Mouse (Mus musculus) hindbrain, embryonic 10.5 days (tissue): ENCODE data around the gene Plekhg5. TPM values are rescaled to one million over a fixed set of nuclear protein-coding genes. Genes with fewer than 3 reads are reported as not detected.

Experiments used
- DNase-seq: peaks from one replicate; pipeline ENCODE4 v3.0.0-alpha.2; 2017; ENCODE audit warnings: low spot score
- H3K27ac ChIP-seq: fragments of 300-500 bp; sonication (generic); 2 replicates; pipeline ENCODE4 v1.5.1; 2016; ENCODE audit warnings: mild to moderate bottlenecking, moderate library complexity
- H3K27me3 ChIP-seq: fragments of 300-500 bp; sonication (generic); 2 replicates; pipeline ENCODE4 v1.6.1; 2016; ENCODE audit warnings: mild to moderate bottlenecking; ENCODE audit not compliant: poor library complexity, insufficient read depth, severe bottlenecking
- H3K36me3 ChIP-seq: fragments of 300-500 bp; sonication (generic); 2 replicates; pipeline ENCODE4 v1.6.1; 2016; ENCODE audit warnings: mild to moderate bottlenecking, moderate library complexity
- H3K4me1 ChIP-seq: fragments of 300-500 bp; sonication (generic); replicated peaks from 2 replicates; pipeline ENCODE4 v1.6.1; 2016; ENCODE audit warnings: mild to moderate bottlenecking
- H3K4me3 ChIP-seq: fragments of 300-500 bp; sonication (generic); 2 replicates; pipeline ENCODE4 v1.5.1; 2016; ENCODE audit warnings: mild to moderate bottlenecking, moderate library complexity
- H3K9me3 ChIP-seq: fragments of 300-500 bp; sonication (generic); 2 replicates; pipeline ENCODE4 v1.6.1; 2016; ENCODE audit warnings: mild to moderate bottlenecking, moderate library complexity
- WGBS: fragments of 180-500 bp; shearing (Covaris S2); methylation state at CpG from one replicate; pipeline ENCODE4 v1.1.7; 2016; 5-methylcytosine and 5-hydroxymethylcytosine counted together
- polyA plus RNA-seq: library from polyadenylated mRNA; unstranded; fragments of >200 nt; fragmentation: Nextera tagmentation; extraction: Ambion mirVana; gene quantifications from 2 replicates; pipeline ENCODE4 v1.2.1, GENCODE M21; 2016

Plekhg5 gene
- polyA plus RNA-seq, 1 experiment from 2014 or later, result 12.4 TPM

DNA sequence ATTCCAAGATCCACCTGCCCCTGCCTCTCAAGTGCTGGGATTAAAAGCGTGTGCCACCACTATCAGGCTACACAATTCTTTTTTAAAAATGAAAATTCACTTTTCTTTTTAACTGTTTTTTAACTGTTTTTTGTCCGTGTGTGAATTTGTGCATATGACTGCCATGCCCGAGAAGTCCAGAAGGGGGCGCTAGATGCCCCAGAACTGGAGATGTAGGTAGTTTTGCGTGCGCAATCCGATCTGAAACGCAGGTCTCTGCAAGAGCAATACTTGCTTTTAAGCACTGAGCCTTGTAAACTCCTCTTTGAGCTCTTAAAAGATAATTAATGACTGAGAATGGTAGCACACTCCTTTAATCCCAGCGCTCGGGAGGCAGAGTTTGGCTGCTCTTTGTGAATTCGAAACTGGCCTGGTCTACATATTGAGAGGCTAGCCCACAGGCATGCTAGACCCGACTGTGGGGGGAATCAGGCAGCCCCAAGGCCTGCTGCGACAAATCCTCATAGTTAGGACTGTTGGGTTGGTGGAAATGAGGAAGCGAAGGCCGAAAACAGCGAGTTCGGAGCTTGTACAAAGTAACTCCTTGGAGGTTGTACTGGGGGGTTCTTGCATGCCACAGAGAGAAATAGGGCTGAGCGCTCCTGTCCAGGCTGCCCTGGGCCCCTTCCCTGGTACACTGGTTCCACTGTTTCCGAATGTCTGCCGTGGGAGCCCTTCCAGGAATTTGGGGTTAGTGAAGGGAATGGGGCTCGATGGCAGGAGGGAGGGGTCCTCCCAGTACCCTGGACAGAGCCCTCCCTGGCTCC lies 85.7 kb downstream of the Plekhg5 start:
- no peaks in the 10 kb centered on the region for H3K36me3 ChIP-seq
- peaks cover 95% of the 10 kb centered on the region for H3K27me3 ChIP-seq
- no peaks in the 10 kb centered on the region for H3K9me3 ChIP-seq
- H3K27ac ChIP-seq, result no peak overlapping the region
- peak; percentile 47 for DNase-seq
- 16% methylated on average over 21 of the region's 21 CpGs for WGBS
- H3K4me3 ChIP-seq, result peak overlapping the region; percentile 36
- peaks cover 35% of the 10 kb centered on the region for H3K4me1 ChIP-seq

DNA sequence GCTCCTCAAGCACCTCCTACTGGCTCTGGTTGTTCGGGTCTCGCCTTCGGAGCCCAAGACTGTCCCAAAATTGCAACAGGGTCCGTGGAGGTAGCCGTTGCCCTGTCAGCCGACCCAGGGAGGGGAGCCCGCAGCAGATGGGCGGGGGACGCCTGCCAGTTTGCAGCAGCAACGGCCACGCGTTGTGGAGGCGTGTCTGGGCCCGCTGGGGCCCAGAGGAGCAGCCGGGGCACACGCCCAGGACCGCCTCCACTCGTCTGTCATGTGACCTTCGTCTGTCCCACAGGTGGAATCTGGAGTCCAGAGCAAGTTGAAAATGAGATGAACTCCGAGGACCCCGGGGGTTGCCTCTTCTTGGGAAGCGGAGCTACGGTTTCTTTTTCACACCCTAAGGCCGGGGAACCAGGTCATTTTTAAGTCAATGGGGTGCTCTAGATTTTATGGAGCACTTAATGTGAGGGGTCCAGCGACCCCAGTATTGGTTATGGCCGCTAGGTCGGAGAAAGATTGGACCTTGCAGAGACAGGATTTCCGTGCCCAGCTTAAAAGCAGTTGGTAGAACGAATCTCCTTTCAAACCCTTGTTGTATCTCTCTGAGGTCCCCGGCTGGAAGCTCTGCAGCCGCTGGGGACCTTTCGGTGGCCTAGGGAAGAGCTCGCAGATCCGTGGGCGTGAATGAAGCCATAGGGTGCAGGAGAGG lies 86.4 kb downstream of the Plekhg5 start, which contains the start of gene Hes2:
Hes2 (plus strand) TSS at position 283 of the 700 bp plus-strand sequence.
- Histone ChIP-seq H3K27ac (no peak within 1 kb of the TSS), H3K36me3 (no peaks in the 10 kb centered on the region), H3K27me3 (peaks cover 92% of the 10 kb centered on the region), H3K4me1 (peaks cover 30% of the 10 kb centered on the region), H3K4me3 (peak within 1 kb of the TSS; percentile 36), H3K9me3 (no peaks in the 10 kb centered on the region)
- no peak for DNase-seq
- 4% methylated on average over 35 of the region's 35 CpGs for WGBS

DNA sequence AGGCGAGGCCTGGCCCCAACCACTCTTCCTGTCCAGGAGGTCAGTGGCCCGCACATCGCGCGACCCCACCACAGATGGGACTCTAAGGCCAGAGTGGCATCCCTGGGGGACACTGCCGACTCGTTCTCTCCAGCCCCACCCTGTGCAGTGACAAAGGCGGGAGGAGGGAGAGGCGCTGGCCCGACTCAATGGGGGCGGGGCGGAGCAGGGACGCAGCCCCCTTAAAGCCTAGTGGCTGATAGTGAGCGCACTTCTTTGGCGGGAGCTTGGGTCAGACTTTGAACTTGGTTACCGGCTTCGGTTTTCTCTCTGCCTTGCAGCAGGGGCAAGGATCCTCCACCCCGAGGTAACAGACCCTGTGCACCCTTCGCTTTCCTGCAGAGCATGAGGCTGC lies 87.0 kb downstream of the Plekhg5 start:
- Histone ChIP-seq H3K36me3 (no peaks in the 10 kb centered on the region), H3K27ac (no peak overlapping the region), H3K9me3 (no peaks in the 10 kb centered on the region), H3K27me3 (peaks cover 92% of the 10 kb centered on the region), H3K4me1 (peaks cover 25% of the 10 kb centered on the region), H3K4me3 (peak overlapping the region; percentile 36)
- 2% methylated on average over 19 of the region's 19 CpGs for WGBS
- DNase-seq, result no peak

GRCm38 (mm10) chr4:152160748-152161147 lies 88.5 kb downstream of the Plekhg5 start:
- peaks cover 25% of the 10 kb centered on the region for H3K4me1 ChIP-seq
- no peak overlapping the region for H3K27ac ChIP-seq
- H3K4me3 ChIP-seq, result peak overlapping the region; percentile 36; the same call in 1 of the 2 replicates
- peaks cover 88% of the 10 kb centered on the region for H3K27me3 ChIP-seq
- no peak for DNase-seq
- WGBS, result 39% methylated on average over 4 of the region's 4 CpGs
- H3K9me3 ChIP-seq, result no peaks in the 10 kb centered on the region
- no peaks in the 10 kb centered on the region for H3K36me3 ChIP-seq

DNA sequence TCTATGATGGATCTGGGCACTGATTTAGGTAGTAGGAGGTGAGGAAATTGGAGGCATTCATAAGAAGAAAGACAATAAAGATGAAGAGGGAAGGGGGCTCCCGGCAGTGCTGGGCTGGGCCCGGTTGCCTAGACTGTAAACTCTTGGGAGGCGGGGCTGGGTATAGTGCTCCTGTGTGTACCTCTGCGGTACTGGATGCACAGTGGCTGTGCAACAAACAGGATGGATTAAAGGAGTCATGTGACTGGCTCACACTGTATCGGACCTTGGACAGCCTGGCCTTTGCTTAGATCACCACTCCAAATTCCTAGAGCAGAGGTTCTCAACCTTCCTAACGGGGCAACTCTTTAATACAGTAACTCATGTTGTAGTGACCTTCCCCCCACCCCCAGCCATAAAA lies 89.3 kb downstream of the Plekhg5 start:
- DNase-seq, result no peak
- peaks cover 25% of the 10 kb centered on the region for H3K4me1 ChIP-seq
- H3K9me3 ChIP-seq, result no peaks in the 10 kb centered on the region
- H3K36me3 ChIP-seq, result no peaks in the 10 kb centered on the region
- no peak overlapping the region for H3K27ac ChIP-seq
- H3K4me3 ChIP-seq, result no peak overlapping the region
- 78% methylated on average over 6 of the region's 6 CpGs for WGBS
- H3K27me3 ChIP-seq, result peaks cover 83% of the 10 kb centered on the region

GRCm38 (mm10) chr4:152162748-152163147 lies 90.5 kb downstream of the Plekhg5 start:
- 92% methylated on average over 2 of the region's 2 CpGs for WGBS
- no peak overlapping the region for H3K4me3 ChIP-seq
- no peak for DNase-seq
- H3K27ac ChIP-seq, result no peak overlapping the region
- no peaks in the 10 kb centered on the region for H3K9me3 ChIP-seq
- peaks cover 25% of the 10 kb centered on the region for H3K4me1 ChIP-seq
- H3K27me3 ChIP-seq, result peaks cover 72% of the 10 kb centered on the region
- no peaks in the 10 kb centered on the region for H3K36me3 ChIP-seq

Other genes with a start within 250 kb of the Plekhg5 start
- 111 and 140 TPM in 2 replicates for gene Camta1, start 210.6 kb upstream of the Plekhg5 start, polyA plus RNA-seq
- 102 and 108 TPM in 2 replicates for gene Dnajc11, start 138.8 kb upstream of the Plekhg5 start, polyA plus RNA-seq
- 34.5 and 36.2 TPM in 2 replicates for gene Thap3, start 83.5 kb upstream of the Plekhg5 start, polyA plus RNA-seq
- 30.7 TPM in 2 replicates for gene Phf13, start 76.2 kb upstream of the Plekhg5 start, polyA plus RNA-seq
- gene Klhl21, start 63.7 kb upstream of the Plekhg5 start, polyA plus RNA-seq, result 7.7 and 8.7 TPM in 2 replicates
- gene Zbtb48, start 44.8 kb upstream of the Plekhg5 start, polyA plus RNA-seq, result 23.3 and 25.9 TPM in 2 replicates
- 0.65 and 0.67 TPM in 2 replicates for gene Tas1r1, start 33.9 kb upstream of the Plekhg5 start, polyA plus RNA-seq
- gene Nol9, start 33.2 kb upstream of the Plekhg5 start, polyA plus RNA-seq, result 37.7 and 38.9 TPM in 2 replicates
- 0.70 and 0.82 TPM in 2 replicates for gene Tnfrsf25, start 43.4 kb downstream of the Plekhg5 start, polyA plus RNA-seq
- 1.6 and 6.5 TPM in 2 replicates for gene Espn, start 79.9 kb downstream of the Plekhg5 start, polyA plus RNA-seq
- gene Hes2, start 86.4 kb downstream of the Plekhg5 start, polyA plus RNA-seq, result 4.2 and 4.7 TPM in 2 replicates
- gene Acot7, start 105.6 kb downstream of the Plekhg5 start, polyA plus RNA-seq, result 90.0 and 118 TPM in 2 replicates
- 7.0 and 7.9 TPM in 2 replicates for gene Gpr153, start 201.7 kb downstream of the Plekhg5 start, polyA plus RNA-seq
- 9.2 and 17.3 TPM in 2 replicates for gene Hes3, start 219.2 kb downstream of the Plekhg5 start, polyA plus RNA-seq
- gene Icmt, start 224.7 kb downstream of the Plekhg5 start, polyA plus RNA-seq, result 22.3 and 29.1 TPM in 2 replicates
- 3.0 and 3.3 TPM in 2 replicates for gene Rnf207, start 246.5 kb downstream of the Plekhg5 start, polyA plus RNA-seq